Mouse (Mus musculus) liver, embryonic 14 days (tissue): ENCODE results near the gene Evc2. TPM values are rescaled to one million over a fixed set of nuclear protein-coding genes. Genes with fewer than 3 reads are reported as not detected.

ENCODE experiments used
- polyA plus RNA-seq: library from polyadenylated mRNA; depleted of rRNA; stranded (reverse); fragments of >200 nt; gene quantifications from 2 replicates; pipeline ENCODE4 v1.2.3, GENCODE M21; 2012; rRNA removed

The Evc2 gene
- polyA plus RNA-seq: 2.1 TPM in 2 replicates

GRCm38 (mm10) chr5:37338288-37338687 is at the start of gene Evc2:
TSS of gene Evc2 (plus strand) at chr5:37338499.

GRCm38 (mm10) chr5:37336485-37337105 is 1.7 kb upstream of the Evc2 start, which contains the start of gene Evc:
TSS of gene Evc (minus strand) at chr5:37336894.

Other genes starting within 250 kb of the Evc2 start
- gene Crmp1, start 96.6 kb upstream of the Evc2 start, polyA plus RNA-seq: 0.44 and 0.54 TPM in 2 replicates
- 1.9 and 2.0 TPM in 2 replicates for gene Evc, start 1.6 kb upstream of the Evc2 start, polyA plus RNA-seq